Mouse (Mus musculus): ENCODE results near the gene Sez6l.
A peak's percentile ranks its signal among the peaks of the same experiment; 100 is the strongest.

DNA sequence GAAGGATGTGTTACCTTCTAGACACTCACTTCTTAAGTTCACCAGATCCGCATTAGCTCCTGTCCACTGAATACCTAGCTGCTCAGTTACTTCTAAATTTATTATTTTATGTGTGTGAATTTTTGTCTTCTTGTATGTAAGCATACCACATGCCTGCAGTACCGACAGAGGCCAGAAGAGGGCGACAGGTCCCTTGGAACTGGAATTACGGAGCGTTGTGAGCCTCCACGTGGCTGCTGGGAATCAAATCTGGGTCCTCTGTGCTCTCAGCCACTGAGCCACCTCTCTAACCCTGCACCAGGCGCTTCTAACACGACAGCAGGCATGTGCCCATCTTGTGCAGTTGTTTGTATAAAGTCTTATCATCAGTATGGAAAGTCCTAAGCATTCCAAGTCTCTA lies 44.8 kb downstream of the Sez6l start:
- no peak for TF ChIP-seq POLR2A (IDR thresholded peaks at IDR 0.05; ENCODE audit: borderline replicate concordance, extremely low read depth, insufficient read depth, insufficient read length, poor library complexity, severe bottlenecking)
- TF ChIP-seq CTCF (IDR thresholded peaks at IDR 0.05; ENCODE audit: borderline replicate concordance, extremely low read depth, insufficient read depth, insufficient read length) = peak; percentile 51
